ENCODE assay signal across 8 mouse cellular contexts in the genomic region with DNA sequence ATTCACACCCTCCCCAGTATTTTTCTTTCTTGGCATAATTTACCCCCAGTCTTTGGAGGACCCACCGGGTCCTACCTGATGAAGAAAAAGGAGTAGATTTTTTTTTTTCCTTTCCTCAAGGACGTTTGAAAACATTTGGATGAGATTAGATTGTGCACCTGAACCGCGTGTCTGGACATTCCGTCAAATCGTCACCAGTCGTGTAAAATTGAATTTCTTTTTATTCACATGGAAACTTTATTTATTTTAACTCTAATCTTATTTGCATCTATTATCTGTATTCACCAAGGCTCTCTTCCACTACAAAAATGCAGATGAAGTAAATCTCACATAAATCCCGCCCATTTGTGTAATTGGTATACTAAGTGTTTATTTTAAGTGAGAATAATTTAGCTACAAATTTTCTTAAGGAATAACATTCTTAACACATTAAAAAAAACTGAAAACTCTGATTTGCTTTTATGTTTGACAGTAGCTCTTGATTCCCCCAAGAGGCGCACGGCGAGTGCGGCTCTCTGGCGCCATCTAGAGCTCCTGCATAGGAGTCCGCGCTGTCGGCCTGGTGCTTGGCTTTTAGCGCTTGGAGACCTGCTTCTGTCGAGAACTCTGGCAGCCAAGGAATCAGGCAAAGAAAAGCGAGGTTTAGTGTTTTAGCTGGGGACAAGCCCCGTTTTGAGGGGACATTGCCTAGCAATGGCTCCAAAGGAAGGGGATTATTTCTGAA. TPM values are rescaled to one million over a fixed set of nuclear protein-coding genes. Genes with fewer than 3 reads are reported as not detected.
A peak's percentile ranks its signal among the peaks of the same experiment; 100 is the strongest.
DNase-seq lines count a peak whose midpoint lies in the region; ATAC-seq lines count a peak whose summit lies in the region.

No protein-coding gene starts in this region.

- ATAC-seq in activated CD4-positive, CD25-positive, alpha-beta regulatory T cell, adult 4 months = peak; percentile 65
- ATAC-seq in common myeloid progenitor, adult 5-6 weeks (replicated peaks; ENCODE audit: low read depth, poor library complexity, severe bottlenecking) = peak; percentile 78

- H3K36me3 ChIP-seq in megakaryocyte, embryonic 14.5 days (replicated peaks; ENCODE audit: low read length) = no peaks in the 10 kb centered on the region

- peaks cover 57% of the 10 kb centered on the region for H3K4me1 ChIP-seq in megakaryocyte, embryonic 14.5 days

- DNase-seq in gastrocnemius, adult 8-10 months (ENCODE audit: low spot score in 2 of 2) = peak; percentile 69 to 71
- DNase-seq in hindlimb bud, embryonic 11.5 days (ENCODE audit: extremely low spot score, low read depth, low spot score) = peak; percentile 93
- DNase-seq in left cerebral cortex, adult 8-10 months (ENCODE audit: low spot score in 2 of 2) = peak; percentile 57 to 69
- peak; percentile 91 to 94 for DNase-seq in right cerebral cortex, postnatal 10 days (ENCODE audit: low spot score in 2 of 2)
- DNase-seq in urinary bladder, postnatal 4 days (ENCODE audit: low spot score in 2 of 2) = peak; percentile 76 to 90

- H3K27me3 ChIP-seq in megakaryocyte, embryonic 14.5 days (replicated peaks) = peaks cover 77% of the 10 kb centered on the region

- no peaks in the 10 kb centered on the region for H3K9me3 ChIP-seq in megakaryocyte, embryonic 14.5 days

- peak overlapping the region; percentile 91 for H3K4me3 ChIP-seq in megakaryocyte, embryonic 14.5 days (replicated peaks)

RNA-seq across cellular contexts. Expression of gene Sp9, which starts 6.6 kb away (rescaled TPM):
- polyA plus RNA-seq in activated CD4-positive, CD25-positive, alpha-beta regulatory T cell, adult 4 months (2017; shearing (Covaris generic)) = not detected
- total RNA-seq in common myeloid progenitor, adult 5-6 weeks (2017) = 0.37 TPM in 1 of 2 replicates, not detected in the other
- total RNA-seq in gastrocnemius, adult 8-10 months (2022) = not detected
- 1 to 10 TPM; 4.9 to 5.9 (median 5.3) TPM for total RNA-seq in left cerebral cortex, adult 8-10 months (2022)
- polyA plus RNA-seq in megakaryocyte, embryonic 14.5 days (2012; ENCODE audit: insufficient read depth, low replicate concordance) = not detected in 2 replicates

RNA-seq across cellular contexts. Expression of gene Scrn3, which starts 34.1 kb away (rescaled TPM):
- 1 to 10 TPM; 5.9 to 7.6 TPM for polyA plus RNA-seq in activated CD4-positive, CD25-positive, alpha-beta regulatory T cell, adult 4 months (2017; shearing (Covaris generic))
- 22.2 and 25.1 TPM in 2 replicates for total RNA-seq in common myeloid progenitor, adult 5-6 weeks (2017)
- 10 to 100 TPM; 57.9 to 59.9 (median 58.6) TPM for total RNA-seq in gastrocnemius, adult 8-10 months (2022)
- total RNA-seq in left cerebral cortex, adult 8-10 months (2022) = 10 to 100 TPM; 21.0 to 29.3 (median 24.2) TPM
- 0.10 TPM in 1 of 2 replicates, not detected in the other for polyA plus RNA-seq in megakaryocyte, embryonic 14.5 days (2012; ENCODE audit: insufficient read depth, low replicate concordance)

RNA-seq across cellular contexts. Expression of gene Cir1, which starts 34.2 kb away (rescaled TPM):
- polyA plus RNA-seq in activated CD4-positive, CD25-positive, alpha-beta regulatory T cell, adult 4 months (2017; shearing (Covaris generic)) = 10 to 100 TPM; 14.5 to 29.3 TPM
- total RNA-seq in common myeloid progenitor, adult 5-6 weeks (2017) = 24.6 and 30.6 TPM in 2 replicates
- 10 to 100 TPM in 2 of 4 experiments, 1 to 10 TPM in 2; 8.8 to 14.1 (median 11.7) TPM for total RNA-seq in gastrocnemius, adult 8-10 months (2022)
- 10 to 100 TPM; 25.9 to 28.4 (median 28.0) TPM for total RNA-seq in left cerebral cortex, adult 8-10 months (2022)
- 14.8 TPM in 1 of 2 replicates, not detected in the other for polyA plus RNA-seq in megakaryocyte, embryonic 14.5 days (2012; ENCODE audit: insufficient read depth, low replicate concordance)

RNA-seq across cellular contexts. Expression of gene Ola1, which starts 59.6 kb away (rescaled TPM):
- 100 to 1,000 TPM in 1 of 2 experiments, 10 to 100 TPM in 1; 79.2 to 103 TPM for polyA plus RNA-seq in activated CD4-positive, CD25-positive, alpha-beta regulatory T cell, adult 4 months (2017; shearing (Covaris generic))
- 117 and 127 TPM in 2 replicates for total RNA-seq in common myeloid progenitor, adult 5-6 weeks (2017)
- total RNA-seq in gastrocnemius, adult 8-10 months (2022) = 10 to 100 TPM; 49.7 to 61.4 (median 53.0) TPM
- 100 to 1,000 TPM in 3 of 4 experiments, 10 to 100 TPM in 1; 88.6 to 104 (median 102) TPM for total RNA-seq in left cerebral cortex, adult 8-10 months (2022)
- polyA plus RNA-seq in megakaryocyte, embryonic 14.5 days (2012; ENCODE audit: insufficient read depth, low replicate concordance) = 25.8 and 26.7 TPM in 2 replicates

Comparison
In these comparisons a context has a peak if more than half of its experiments do, and no peak if none do; other contexts are left out.
1. Peak in every context shown above with its lines: DNase-seq, ATAC-seq and H3K4me3 ChIP-seq.